Mouse (Mus musculus): Measurements from ENCODE around the gene Dtx3.

DNA sequence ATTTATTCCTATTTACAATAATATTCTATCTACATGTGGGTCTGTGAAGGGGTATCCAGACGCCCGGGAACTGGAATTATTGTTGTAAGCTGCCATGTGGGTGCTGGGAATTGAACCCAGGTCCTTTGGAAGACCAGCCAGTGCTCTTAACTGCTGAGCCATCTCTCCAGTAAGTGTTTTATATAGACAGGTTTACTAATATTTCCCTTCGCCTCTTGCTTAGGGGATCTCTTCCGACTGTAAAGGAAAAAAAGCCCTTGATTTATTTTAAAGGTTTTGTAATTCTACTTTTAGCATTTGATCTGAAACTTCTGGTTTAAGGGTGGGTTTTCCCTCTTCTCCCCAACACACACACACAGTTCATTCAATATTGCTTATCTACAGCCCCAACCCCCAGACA is 31.3 kb downstream of the Dtx3 start:
- TF ChIP-seq CTCF (IDR thresholded peaks at IDR 0.05; ENCODE audit: low read depth, low read length) (no peak), POLR2A (IDR thresholded peaks at IDR 0.05; ENCODE audit: borderline replicate concordance, low read depth, low read length) (no peak)

All from bone marrow macrophage, adult 2 months (primary cell).